Mouse (Mus musculus): ENCODE data around the gene Vmn2r46. TPM values are rescaled to one million over a fixed set of nuclear protein-coding genes. Genes with fewer than 3 reads are reported as not detected.
"Not testable (repeated sequence)": the region's sequence is repeated elsewhere in the genome, so short reads cannot be mapped to it uniquely, and the experiment has no call there.

Vmn2r46 gene
- polyA plus RNA-seq (2015; fragmentation: Nextera tagmentation; extraction: Ambion mirVana), result not detected in 2 replicates

- H3K4me1 ChIP-seq (replicated peaks; ENCODE audit: insufficient read depth, low read length); H3K4me3 ChIP-seq (replicated peaks; ENCODE audit: low read depth, low read length); H3K27ac ChIP-seq; H3K36me3 ChIP-seq (ENCODE audit: insufficient read depth, low read length); H3K27me3 ChIP-seq (ENCODE audit: insufficient read depth, low read length); ATAC-seq (replicated peaks; ENCODE audit: low FRiP score, low read depth); H3K9me3 ChIP-seq (replicated peaks; ENCODE audit: low read length); H3K9ac ChIP-seq (ENCODE audit: low read depth, low read length); H3K4me2 ChIP-seq (ENCODE audit: low read length); DNase-seq (ENCODE audit: low spot score): not testable (repeated sequence)
- no CpG with 5 or more reads among the region's 1 CpGs for WGBS
These were observed at the start of gene Vmn2r46 for GRCm38 (mm10) chr7:9770471-9770870. Vmn2r46 (minus strand) TSS chr7:9770571.

Other genes starting within 250 kb of the Vmn2r46 start
- gene Vmn2r47, start 70.8 kb upstream of the Vmn2r46 start, polyA plus RNA-seq (2015; fragmentation: Nextera tagmentation; extraction: Ambion mirVana), result not detected in 2 replicates
- gene Vmn2r48, start 183.0 kb upstream of the Vmn2r46 start, polyA plus RNA-seq (2015; fragmentation: Nextera tagmentation; extraction: Ambion mirVana), result not detected in 2 replicates
- gene Vmn2r49, start 221.7 kb upstream of the Vmn2r46 start, polyA plus RNA-seq (2015; fragmentation: Nextera tagmentation; extraction: Ambion mirVana), result not detected in 2 replicates